Mouse (Mus musculus): ENCODE data around the gene Cd19. TPM values are rescaled to one million over a fixed set of nuclear protein-coding genes. Genes with fewer than 3 reads are reported as not detected.

Gene Cd19
- polyA plus RNA-seq, 1 experiment from 2014 or later: not detected

- no peak overlapping the region for H3K4me3 ChIP-seq
- peaks cover 30% of the 10 kb centered on the region for H3K4me1 ChIP-seq (replicated peaks)
- no peak overlapping the region for H3K9ac ChIP-seq
- no peak for ATAC-seq (ENCODE audit: low FRiP score)
- no peaks in the 10 kb centered on the region for H3K9me3 ChIP-seq
- peaks cover 55% of the 10 kb centered on the region for H3K36me3 ChIP-seq
- WGBS: 81% methylated on average over 6 of the region's 6 CpGs
- no peaks in the 10 kb centered on the region for H3K27me3 ChIP-seq
- no peak overlapping the region for H3K4me2 ChIP-seq
- H3K27ac ChIP-seq: no peak overlapping the region
Measured at GRCm38 (mm10) chr7:126374526-126374925, 40.2 kb downstream of the Cd19 start.

- H3K27me3 ChIP-seq: no peaks in the 10 kb centered on the region
- 92% methylated on average over 9 of the region's 9 CpGs for WGBS
- H3K27ac ChIP-seq: no peak overlapping the region
- peaks cover 26% of the 10 kb centered on the region for H3K4me1 ChIP-seq (replicated peaks)
- no peaks in the 10 kb centered on the region for H3K9me3 ChIP-seq
- no peak overlapping the region for H3K4me2 ChIP-seq
- peaks cover 69% of the 10 kb centered on the region for H3K36me3 ChIP-seq
- H3K4me3 ChIP-seq: no peak overlapping the region
- ATAC-seq (ENCODE audit: low FRiP score): no peak
- no peak overlapping the region for H3K9ac ChIP-seq
Measured at GRCm38 (mm10) chr7:126373007-126373406, 41.7 kb downstream of the Cd19 start.

- Histone ChIP-seq H3K4me1 (replicated peaks) (0 out of 2 replicates have a peak, but pooled peaks cover 2% of the 10 kb centered on the region), H3K9ac (no peak within 1 kb of the TSS), H3K9me3 (no peaks in the 10 kb centered on the region), H3K4me3 (no peak within 1 kb of the TSS), H3K27ac (no peak within 1 kb of the TSS), H3K27me3 (no peaks in the 10 kb centered on the region), H3K4me2 (no peak within 1 kb of the TSS), H3K36me3 (peaks cover 77% of the 10 kb centered on the region)
- 82% methylated on average over 13 of the region's 13 CpGs for WGBS
- no peak for ATAC-seq (ENCODE audit: low FRiP score)
Measured at GRCm38 (mm10) chr7:126369393-126369792, 45.3 kb downstream of the Cd19 start, which contains the start of gene Lat. Gene Lat, minus strand, starts transcription at chr7:126369570.

GRCm38 (mm10) chr7:126368367-126368766 lies 46.3 kb downstream of the Cd19 start:
- Histone ChIP-seq H3K27me3 (no peaks in the 10 kb centered on the region), H3K9me3 (no peaks in the 10 kb centered on the region), H3K27ac (no peak overlapping the region), H3K4me3 (no peak overlapping the region), H3K36me3 (peaks cover 75% of the 10 kb centered on the region), H3K9ac (no peak overlapping the region), H3K4me1 (replicated peaks) (no peaks in the 10 kb centered on the region), H3K4me2 (no peak overlapping the region)
- ATAC-seq (ENCODE audit: low FRiP score): no peak
- 92% methylated on average over 8 of the region's 8 CpGs for WGBS

- Histone ChIP-seq H3K27me3 (no peaks in the 10 kb centered on the region), H3K27ac (no peak overlapping the region), H3K4me3 (no peak overlapping the region), H3K36me3 (peaks cover 68% of the 10 kb centered on the region), H3K9ac (no peak overlapping the region), H3K4me1 (replicated peaks) (no peaks in the 10 kb centered on the region), H3K9me3 (no peaks in the 10 kb centered on the region), H3K4me2 (no peak overlapping the region)
- no peak for ATAC-seq (ENCODE audit: low FRiP score)
- WGBS: 91% methylated on average over 10 of the region's 10 CpGs
Measured at GRCm38 (mm10) chr7:126367636-126368035, 47.1 kb downstream of the Cd19 start.

- H3K27me3 ChIP-seq: no peaks in the 10 kb centered on the region
- H3K27ac ChIP-seq: no peak overlapping the region
- no peaks in the 10 kb centered on the region for H3K9me3 ChIP-seq
- no peak for ATAC-seq (ENCODE audit: low FRiP score)
- no peak overlapping the region for H3K4me2 ChIP-seq
- 85% methylated on average over 6 of the region's 6 CpGs for WGBS
- H3K9ac ChIP-seq: no peak overlapping the region
- H3K36me3 ChIP-seq: peaks cover 23% of the 10 kb centered on the region
- H3K4me3 ChIP-seq: no peak overlapping the region
- no peaks in the 10 kb centered on the region for H3K4me1 ChIP-seq (replicated peaks)
Measured at GRCm38 (mm10) chr7:126363038-126363437, 51.7 kb downstream of the Cd19 start.

GRCm38 (mm10) chr7:126359049-126359448 lies 55.6 kb downstream of the Cd19 start:
- no peak overlapping the region for H3K4me3 ChIP-seq
- ATAC-seq (ENCODE audit: low FRiP score): no peak
- H3K4me2 ChIP-seq: no peak overlapping the region
- H3K36me3 ChIP-seq: peaks cover 5% of the 10 kb centered on the region
- no peaks in the 10 kb centered on the region for H3K27me3 ChIP-seq
- H3K4me1 ChIP-seq (replicated peaks): no peaks in the 10 kb centered on the region; the same call in 1 of the 2 replicates
- H3K9me3 ChIP-seq: no peaks in the 10 kb centered on the region
- H3K27ac ChIP-seq: no peak overlapping the region
- 74% methylated on average over 13 of the region's 13 CpGs for WGBS
- no peak overlapping the region for H3K9ac ChIP-seq

Small RNAs within 50 kb of the gene (microRNA-seq; reads per million reads assigned to microRNA genes)
- gene Mir7058: not detected

Other genes with a start within 250 kb of the Cd19 start
- 45.8 and 46.8 TPM in 2 replicates for gene Xpo6, start 214.4 kb downstream of the Cd19 start, polyA plus RNA-seq (2015; fragmentation: Nextera tagmentation; extraction: Ambion mirVana)
- gene Sbk1, start 142.3 kb downstream of the Cd19 start, polyA plus RNA-seq (2015; fragmentation: Nextera tagmentation; extraction: Ambion mirVana): 248 and 253 TPM in 2 replicates
- 1.3 and 1.9 TPM in 2 replicates for gene Lat, start 45.3 kb downstream of the Cd19 start, polyA plus RNA-seq (2015; fragmentation: Nextera tagmentation; extraction: Ambion mirVana)
- 77.5 and 79.9 TPM in 2 replicates for gene Spns1, start 37.4 kb downstream of the Cd19 start, polyA plus RNA-seq (2015; fragmentation: Nextera tagmentation; extraction: Ambion mirVana)
- 3.1 and 3.2 TPM in 2 replicates for gene Nfatc2ip, start 18.2 kb downstream of the Cd19 start, polyA plus RNA-seq (2015; fragmentation: Nextera tagmentation; extraction: Ambion mirVana)
- gene Rabep2, start 13.9 kb upstream of the Cd19 start, polyA plus RNA-seq (2015; fragmentation: Nextera tagmentation; extraction: Ambion mirVana): 24.3 and 26.8 TPM in 2 replicates
- gene Atp2a1, start 48.2 kb upstream of the Cd19 start, polyA plus RNA-seq (2015; fragmentation: Nextera tagmentation; extraction: Ambion mirVana): 1.5 and 4.1 TPM in 2 replicates
- gene Sh2b1, start 60.5 kb upstream of the Cd19 start, polyA plus RNA-seq (2015; fragmentation: Nextera tagmentation; extraction: Ambion mirVana): 63.7 and 64.5 TPM in 2 replicates
- 118 and 120 TPM in 2 replicates for gene Tufm, start 72.5 kb upstream of the Cd19 start, polyA plus RNA-seq (2015; fragmentation: Nextera tagmentation; extraction: Ambion mirVana)
- 61.6 and 65.4 TPM in 2 replicates for gene Atxn2l, start 88.5 kb upstream of the Cd19 start, polyA plus RNA-seq (2015; fragmentation: Nextera tagmentation; extraction: Ambion mirVana)
- 205 and 210 TPM in 2 replicates for gene Eif3c, start 151.5 kb upstream of the Cd19 start, polyA plus RNA-seq (2015; fragmentation: Nextera tagmentation; extraction: Ambion mirVana)
- 0.66 and 0.68 TPM in 2 replicates for gene Apobr, start 170.1 kb upstream of the Cd19 start, polyA plus RNA-seq (2015; fragmentation: Nextera tagmentation; extraction: Ambion mirVana)
- 31.1 and 35.2 TPM in 2 replicates for gene Cln3, start 170.9 kb upstream of the Cd19 start, polyA plus RNA-seq (2015; fragmentation: Nextera tagmentation; extraction: Ambion mirVana)
- gene Il27, start 180.1 kb upstream of the Cd19 start, polyA plus RNA-seq (2015; fragmentation: Nextera tagmentation; extraction: Ambion mirVana): not detected in 2 replicates
- 8.8 and 9.8 TPM in 2 replicates for gene Nupr1, start 216.0 kb upstream of the Cd19 start, polyA plus RNA-seq (2015; fragmentation: Nextera tagmentation; extraction: Ambion mirVana)
- gene Sgf29, start 234.4 kb upstream of the Cd19 start, polyA plus RNA-seq (2015; fragmentation: Nextera tagmentation; extraction: Ambion mirVana): 53.4 and 56.5 TPM in 2 replicates

Data from hindbrain, embryonic 13.5 days (tissue).